Mouse (Mus musculus): ENCODE measurements around the gene Ly86. TPM values are rescaled to one million over a fixed set of nuclear protein-coding genes. Genes with fewer than 3 reads are reported as not detected.

Ly86 gene
- polyA plus RNA-seq, 1 experiment from 2014 or later, result 18.8 TPM

- H3K36me3 ChIP-seq (ENCODE audit: control insufficient read depth, insufficient read depth, low read length), result no peaks in the 10 kb centered on the region
- 94% methylated on average over 2 of the region's 2 CpGs for WGBS
- no peak overlapping the region for H3K4me2 ChIP-seq (ENCODE audit: low read depth, low read length)
- no peak overlapping the region for H3K27ac ChIP-seq (replicated peaks; ENCODE audit: low read depth, low read length)
- DNase-seq (ENCODE audit: low spot score), result no peak
- H3K4me1 ChIP-seq (ENCODE audit: control insufficient read depth, insufficient read depth, low read length), result peaks cover 4% of the 10 kb centered on the region
- H3K9ac ChIP-seq (ENCODE audit: low read depth, low read length), result no peak overlapping the region
- no peaks in the 10 kb centered on the region for H3K27me3 ChIP-seq (replicated peaks; ENCODE audit: control insufficient read depth, insufficient read depth, low read length)
- H3K9me3 ChIP-seq (ENCODE audit: control insufficient read depth, low read length), result no peaks in the 10 kb centered on the region
- ATAC-seq (ENCODE audit: low read depth), result no peak
- H3K4me3 ChIP-seq (ENCODE audit: low read depth, low read length), result no peak overlapping the region
These were observed 11.5 kb downstream of the Ly86 start for GRCm38 (mm10) chr13:37356549-37356948.

GRCm38 (mm10) chr13:37358112-37358511, 13.1 kb downstream of the Ly86 start:
- no peak overlapping the region for H3K4me3 ChIP-seq (ENCODE audit: low read depth, low read length)
- H3K9ac ChIP-seq (ENCODE audit: low read depth, low read length), result no peak overlapping the region
- H3K4me2 ChIP-seq (ENCODE audit: low read depth, low read length), result no peak overlapping the region
- ATAC-seq (ENCODE audit: low read depth) (peak; percentile 53; the same call in 1 of the 2 replicates), DNase-seq (ENCODE audit: low spot score) (peak; percentile 33)
- 92% methylated on average over 2 of the region's 2 CpGs for WGBS
- no peaks in the 10 kb centered on the region for H3K27me3 ChIP-seq (replicated peaks; ENCODE audit: control insufficient read depth, insufficient read depth, low read length)
- no peak overlapping the region for H3K27ac ChIP-seq (replicated peaks; ENCODE audit: low read depth, low read length)
- H3K36me3 ChIP-seq (ENCODE audit: control insufficient read depth, insufficient read depth, low read length), result no peaks in the 10 kb centered on the region
- peaks cover 4% of the 10 kb centered on the region for H3K4me1 ChIP-seq (ENCODE audit: control insufficient read depth, insufficient read depth, low read length)
- no peaks in the 10 kb centered on the region for H3K9me3 ChIP-seq (ENCODE audit: control insufficient read depth, low read length)

GRCm38 (mm10) chr13:37361249-37361648, 16.2 kb downstream of the Ly86 start:
- 33% methylated on average over 1 of the region's 1 CpGs for WGBS
- Histone ChIP-seq H3K9ac (ENCODE audit: low read depth, low read length) (no peak overlapping the region), H3K27me3 (replicated peaks; ENCODE audit: control insufficient read depth, insufficient read depth, low read length) (no peaks in the 10 kb centered on the region), H3K36me3 (ENCODE audit: control insufficient read depth, insufficient read depth, low read length) (no peaks in the 10 kb centered on the region), H3K9me3 (ENCODE audit: control insufficient read depth, low read length) (no peaks in the 10 kb centered on the region), H3K4me3 (ENCODE audit: low read depth, low read length) (no peak overlapping the region), H3K4me2 (ENCODE audit: low read depth, low read length) (no peak overlapping the region), H3K4me1 (ENCODE audit: control insufficient read depth, insufficient read depth, low read length) (peaks cover 8% of the 10 kb centered on the region; the same call in 1 of the 2 replicates), H3K27ac (replicated peaks; ENCODE audit: low read depth, low read length) (no peak overlapping the region)
- ATAC-seq (ENCODE audit: low read depth) (no peak), DNase-seq (ENCODE audit: low spot score) (peak; percentile 80)

- ATAC-seq (ENCODE audit: low read depth) (no peak), DNase-seq (ENCODE audit: low spot score) (no peak)
- Histone ChIP-seq H3K9ac (ENCODE audit: low read depth, low read length) (no peak overlapping the region), H3K4me3 (ENCODE audit: low read depth, low read length) (no peak overlapping the region), H3K4me2 (ENCODE audit: low read depth, low read length) (no peak overlapping the region), H3K27ac (replicated peaks; ENCODE audit: low read depth, low read length) (no peak overlapping the region), H3K4me1 (ENCODE audit: control insufficient read depth, insufficient read depth, low read length) (peaks cover 8% of the 10 kb centered on the region; the same call in 1 of the 2 replicates), H3K9me3 (ENCODE audit: control insufficient read depth, low read length) (no peaks in the 10 kb centered on the region), H3K27me3 (replicated peaks; ENCODE audit: control insufficient read depth, insufficient read depth, low read length) (no peaks in the 10 kb centered on the region), H3K36me3 (ENCODE audit: control insufficient read depth, insufficient read depth, low read length) (no peaks in the 10 kb centered on the region)
- 65% methylated on average over 5 of the region's 5 CpGs for WGBS
These were observed 19.3 kb downstream of the Ly86 start for GRCm38 (mm10) chr13:37364351-37364750.

GRCm38 (mm10) chr13:37376411-37376810, 31.4 kb downstream of the Ly86 start:
- 70% methylated on average over 5 of the region's 5 CpGs for WGBS
- Histone ChIP-seq H3K27me3 (replicated peaks; ENCODE audit: control insufficient read depth, insufficient read depth, low read length) (no peaks in the 10 kb centered on the region), H3K27ac (replicated peaks; ENCODE audit: low read depth, low read length) (no peak overlapping the region), H3K9me3 (ENCODE audit: control insufficient read depth, low read length) (no peaks in the 10 kb centered on the region), H3K9ac (ENCODE audit: low read depth, low read length) (no peak overlapping the region), H3K36me3 (ENCODE audit: control insufficient read depth, insufficient read depth, low read length) (no peaks in the 10 kb centered on the region), H3K4me2 (ENCODE audit: low read depth, low read length) (no peak overlapping the region), H3K4me1 (ENCODE audit: control insufficient read depth, insufficient read depth, low read length) (no peaks in the 10 kb centered on the region), H3K4me3 (ENCODE audit: low read depth, low read length) (no peak overlapping the region)
- DNase-seq (ENCODE audit: low spot score) (peak; percentile 53), ATAC-seq (ENCODE audit: low read depth) (no peak)

GRCm38 (mm10) chr13:37388222-37389202, 43.5 kb downstream of the Ly86 start:
- no peak overlapping the region for H3K4me2 ChIP-seq (ENCODE audit: low read depth, low read length)
- 57% methylated on average over 9 of the region's 9 CpGs for WGBS
- H3K4me3 ChIP-seq (ENCODE audit: low read depth, low read length), result no peak overlapping the region
- H3K27me3 ChIP-seq (replicated peaks; ENCODE audit: control insufficient read depth, insufficient read depth, low read length), result no peaks in the 10 kb centered on the region
- H3K4me1 ChIP-seq (ENCODE audit: control insufficient read depth, insufficient read depth, low read length), result peaks cover 9% of the 10 kb centered on the region; the same call in 1 of the 2 replicates
- no peaks in the 10 kb centered on the region for H3K36me3 ChIP-seq (ENCODE audit: control insufficient read depth, insufficient read depth, low read length)
- no peaks in the 10 kb centered on the region for H3K9me3 ChIP-seq (ENCODE audit: control insufficient read depth, low read length)
- no peak overlapping the region for H3K9ac ChIP-seq (ENCODE audit: low read depth, low read length)
- no peak for ATAC-seq (ENCODE audit: low read depth)
- DNase-seq (ENCODE audit: low spot score), result peak; percentile 64
- no peak overlapping the region for H3K27ac ChIP-seq (replicated peaks; ENCODE audit: low read depth, low read length)

- 63% methylated on average over 5 of the region's 5 CpGs for WGBS
- H3K27me3 ChIP-seq (replicated peaks; ENCODE audit: control insufficient read depth, insufficient read depth, low read length), result no peaks in the 10 kb centered on the region
- H3K27ac ChIP-seq (replicated peaks; ENCODE audit: low read depth, low read length), result no peak overlapping the region
- no peak for ATAC-seq (ENCODE audit: low read depth)
- no peaks in the 10 kb centered on the region for H3K36me3 ChIP-seq (ENCODE audit: control insufficient read depth, insufficient read depth, low read length)
- no peaks in the 10 kb centered on the region for H3K9me3 ChIP-seq (ENCODE audit: control insufficient read depth, low read length)
- no peak overlapping the region for H3K4me3 ChIP-seq (ENCODE audit: low read depth, low read length)
- DNase-seq (ENCODE audit: low spot score), result no peak
- H3K4me1 ChIP-seq (ENCODE audit: control insufficient read depth, insufficient read depth, low read length), result peaks cover 9% of the 10 kb centered on the region; the same call in 1 of the 2 replicates
- H3K9ac ChIP-seq (ENCODE audit: low read depth, low read length), result no peak overlapping the region
- no peak overlapping the region for H3K4me2 ChIP-seq (ENCODE audit: low read depth, low read length)
These were observed 44.3 kb downstream of the Ly86 start for GRCm38 (mm10) chr13:37389296-37389695.

- Histone ChIP-seq H3K9ac (ENCODE audit: low read depth, low read length) (no peak overlapping the region), H3K9me3 (ENCODE audit: control insufficient read depth, low read length) (no peaks in the 10 kb centered on the region), H3K4me3 (ENCODE audit: low read depth, low read length) (no peak overlapping the region), H3K36me3 (ENCODE audit: control insufficient read depth, insufficient read depth, low read length) (no peaks in the 10 kb centered on the region), H3K27ac (replicated peaks; ENCODE audit: low read depth, low read length) (no peak overlapping the region), H3K4me2 (ENCODE audit: low read depth, low read length) (no peak overlapping the region), H3K4me1 (ENCODE audit: control insufficient read depth, insufficient read depth, low read length) (no peaks in the 10 kb centered on the region), H3K27me3 (replicated peaks; ENCODE audit: control insufficient read depth, insufficient read depth, low read length) (no peaks in the 10 kb centered on the region)
- no peak for ATAC-seq (ENCODE audit: low read depth)
- 81% methylated on average over 4 of the region's 4 CpGs for WGBS
- DNase-seq (ENCODE audit: low spot score), result no peak
These were observed 53.8 kb downstream of the Ly86 start for GRCm38 (mm10) chr13:37398791-37399190.
